Mouse (Mus musculus): ENCODE results near the gene Dctn3.

- TF ChIP-seq CTCF (IDR thresholded peaks at IDR 0.05; ENCODE audit: control insufficient read depth, insufficient read depth, low read length) (no peak), POLR2A (IDR thresholded peaks at IDR 0.05; ENCODE audit: borderline replicate concordance, control insufficient read depth, low read depth, low read length) (no peak)
Measured at GRCm38 (mm10) chr4:41671500-41671899, 51.5 kb downstream of the Dctn3 start.

Data from bone marrow, adult 2 months (tissue).